Mouse (Mus musculus): ENCODE measurements around the gene Camk2g. TPM values are rescaled to one million over a fixed set of nuclear protein-coding genes. Genes with fewer than 3 reads are reported as not detected.
A peak's percentile ranks its signal among the peaks of the same experiment; 100 is the strongest.

Gene Camk2g
- total and polyA plus RNA-seq, 3 experiments, result 36.8 to 41.0 (median 37.0) TPM

- Histone ChIP-seq H3K9ac (ENCODE audit: low read depth, low read length) (no peak overlapping the region), H3K79me2 (replicated peaks; ENCODE audit: control insufficient read depth, insufficient read depth, low read length) (peaks cover 3% of the 10 kb centered on the region; the same call in 1 of the 2 replicates), H3K4me1 (ENCODE audit: control insufficient read depth, insufficient read depth, low read length) (peaks cover 7% of the 10 kb centered on the region), H3K27ac (peak overlapping the region; percentile 98), H3K27me3 (ENCODE audit: control insufficient read depth, insufficient read depth, low read length) (no peaks in the 10 kb centered on the region), H3K36me3 (ENCODE audit: control insufficient read depth, insufficient read depth, low read length) (no peaks in the 10 kb centered on the region), H3K4me3 (peak overlapping the region; percentile 94; the same call in 1 of the 2 replicates)
- TF ChIP-seq POLR2A (IDR thresholded peaks at IDR 0.05; ENCODE audit: insufficient read depth, low read depth, low read length), result no peak
- no peak for TF ChIP-seq CTCF (IDR thresholded peaks at IDR 0.05)
- no peak for TF ChIP-seq EP300 (IDR thresholded peaks at IDR 0.05; ENCODE audit: insufficient read depth, low read depth, low read length)
- intact Hi-C loops (cut with DNase I), result loop anchor here (10.0 kb wide), 1 partner anchor 140 kb away; no protein-coding TSS in a partner anchor
- no peak for DNase-seq
- WGBS, result 34% methylated on average over 2 of the region's 2 CpGs
These were observed 58.8 kb downstream of the Camk2g start for GRCm38 (mm10) chr14:20735052-20735451.

GRCm38 (mm10) chr14:20733952-20734774, 59.7 kb downstream of the Camk2g start, which contains the start of gene Ndst2:
TSS of gene Ndst2 (minus strand) at chr14:20734562.
- Histone ChIP-seq H3K4me1 (ENCODE audit: control insufficient read depth, insufficient read depth, low read length) (peaks cover 7% of the 10 kb centered on the region), H3K27ac (peak within 1 kb of the TSS; percentile 98), H3K27me3 (ENCODE audit: control insufficient read depth, insufficient read depth, low read length) (no peaks in the 10 kb centered on the region), H3K9ac (ENCODE audit: low read depth, low read length) (peak within 1 kb of the TSS; percentile 96), H3K36me3 (ENCODE audit: control insufficient read depth, insufficient read depth, low read length) (no peaks in the 10 kb centered on the region), H3K4me3 (peak within 1 kb of the TSS; percentile 94), H3K79me2 (replicated peaks; ENCODE audit: control insufficient read depth, insufficient read depth, low read length) (peaks cover 3% of the 10 kb centered on the region; the same call in 1 of the 2 replicates)
- TF ChIP-seq CTCF (IDR thresholded peaks at IDR 0.05) (peak; percentile 36), EP300 (IDR thresholded peaks at IDR 0.05; ENCODE audit: insufficient read depth, low read depth, low read length) (no peak; the same call in 1 of the 2 replicates), POLR2A (IDR thresholded peaks at IDR 0.05; ENCODE audit: insufficient read depth, low read depth, low read length) (peak; percentile 68)
- peak; percentile 94 for DNase-seq
- intact Hi-C loops (cut with DNase I), result loop anchor here (10.0 kb wide), 1 partner anchor 141 kb away; no protein-coding TSS in a partner anchor
- WGBS, result under 1% methylated on average over 79 of the region's 81 CpGs

- WGBS, result 38% methylated on average over 12 of the region's 12 CpGs
- Histone ChIP-seq H3K27ac (peak overlapping the region; percentile 98), H3K4me1 (ENCODE audit: control insufficient read depth, insufficient read depth, low read length) (peaks cover 7% of the 10 kb centered on the region), H3K9ac (ENCODE audit: low read depth, low read length) (peak overlapping the region; percentile 96), H3K36me3 (ENCODE audit: control insufficient read depth, insufficient read depth, low read length) (no peaks in the 10 kb centered on the region), H3K79me2 (replicated peaks; ENCODE audit: control insufficient read depth, insufficient read depth, low read length) (peaks cover 3% of the 10 kb centered on the region; the same call in 1 of the 2 replicates), H3K27me3 (ENCODE audit: control insufficient read depth, insufficient read depth, low read length) (no peaks in the 10 kb centered on the region), H3K4me3 (peak overlapping the region; percentile 94)
- TF ChIP-seq POLR2A (IDR thresholded peaks at IDR 0.05; ENCODE audit: insufficient read depth, low read depth, low read length) (no peak), EP300 (IDR thresholded peaks at IDR 0.05; ENCODE audit: insufficient read depth, low read depth, low read length) (no peak), CTCF (IDR thresholded peaks at IDR 0.05) (no peak)
- intact Hi-C loops (cut with DNase I), result loop anchor here (10.0 kb wide), 1 partner anchor 142 kb away; no protein-coding TSS in a partner anchor
- DNase-seq, result no peak
These were observed 60.6 kb downstream of the Camk2g start for GRCm38 (mm10) chr14:20733041-20733951.

- Histone ChIP-seq H3K36me3 (ENCODE audit: control insufficient read depth, insufficient read depth, low read length) (no peaks in the 10 kb centered on the region), H3K9ac (ENCODE audit: low read depth, low read length) (no peak overlapping the region)
- intact Hi-C loops (cut with DNase I), result loop anchor here (10.0 kb wide), 1 partner anchor 144 kb away; no protein-coding TSS in a partner anchor
These were observed 62.9 kb downstream of the Camk2g start for GRCm38 (mm10) chr14:20730853-20731602.

GRCm38 (mm10) chr14:20729871-20730270, 64.0 kb downstream of the Camk2g start:
- H3K36me3 ChIP-seq (ENCODE audit: control insufficient read depth, insufficient read depth, low read length), result no peaks in the 10 kb centered on the region
- no peak overlapping the region for H3K9ac ChIP-seq (ENCODE audit: low read depth, low read length)
- no peaks in the 10 kb centered on the region for H3K27me3 ChIP-seq (ENCODE audit: control insufficient read depth, insufficient read depth, low read length)
- H3K4me3 ChIP-seq, result no peak overlapping the region
- H3K4me1 ChIP-seq (ENCODE audit: control insufficient read depth, insufficient read depth, low read length), result peaks cover 3% of the 10 kb centered on the region
- DNase-seq, result no peak
- intact Hi-C loops (cut with DNase I), result loop anchor here (10.0 kb wide), 1 partner anchor 145 kb away; no protein-coding TSS in a partner anchor
- TF ChIP-seq POLR2A (IDR thresholded peaks at IDR 0.05; ENCODE audit: insufficient read depth, low read depth, low read length), result no peak
- TF ChIP-seq EP300 (IDR thresholded peaks at IDR 0.05; ENCODE audit: insufficient read depth, low read depth, low read length), result no peak
- TF ChIP-seq CTCF (IDR thresholded peaks at IDR 0.05), result no peak
- no peak overlapping the region for H3K27ac ChIP-seq
- WGBS, result 87% methylated on average over 9 of the region's 9 CpGs
- peaks cover 3% of the 10 kb centered on the region; the same call in 1 of the 2 replicates for H3K79me2 ChIP-seq (replicated peaks; ENCODE audit: control insufficient read depth, insufficient read depth, low read length)

More at GRCm38 (mm10) chr14:20730853-20731602, 62.9 kb downstream of the Camk2g start:
- Histone ChIP-seq H3K27ac (no peak overlapping the region), H3K27me3 (ENCODE audit: control insufficient read depth, insufficient read depth, low read length) (no peaks in the 10 kb centered on the region), H3K79me2 (replicated peaks; ENCODE audit: control insufficient read depth, insufficient read depth, low read length) (peaks cover 3% of the 10 kb centered on the region; the same call in 1 of the 2 replicates), H3K4me3 (no peak overlapping the region), H3K4me1 (ENCODE audit: control insufficient read depth, insufficient read depth, low read length) (peaks cover 7% of the 10 kb centered on the region)
- TF ChIP-seq EP300 (IDR thresholded peaks at IDR 0.05; ENCODE audit: insufficient read depth, low read depth, low read length) (no peak), POLR2A (IDR thresholded peaks at IDR 0.05; ENCODE audit: insufficient read depth, low read depth, low read length) (no peak), CTCF (IDR thresholded peaks at IDR 0.05) (no peak)
- no peak for DNase-seq
- 82% methylated on average over 9 of the region's 9 CpGs for WGBS

Data from heart, adult 2 months (tissue).